Mouse (Mus musculus): ENCODE measurements around the gene Ralgps1. TPM values are rescaled to one million over a fixed set of nuclear protein-coding genes. Genes with fewer than 3 reads are reported as not detected.

Gene Ralgps1
- polyA plus RNA-seq, 1 experiment from 2014 or later, result 27.2 TPM

GRCm38 (mm10) chr2:33249922-33250633 is 121.2 kb downstream of the Ralgps1 start:
- Histone ChIP-seq H3K9ac (no peak overlapping the region), H3K36me3 (ENCODE audit: poor library complexity, severe bottlenecking) (peaks cover 15% of the 10 kb centered on the region; the same call in 1 of the 2 replicates), H3K27ac (no peak overlapping the region), H3K4me2 (no peak overlapping the region), H3K4me3 (no peak overlapping the region), H3K27me3 (no peaks in the 10 kb centered on the region), H3K9me3 (replicated peaks) (no peaks in the 10 kb centered on the region), H3K4me1 (peaks cover 25% of the 10 kb centered on the region)
- 73% methylated on average over 3 of the region's 3 CpGs for WGBS
- ATAC-seq, result no peak

GRCm38 (mm10) chr2:33248549-33248948 is 122.7 kb downstream of the Ralgps1 start:
- Histone ChIP-seq H3K36me3 (ENCODE audit: poor library complexity, severe bottlenecking) (peaks cover 26% of the 10 kb centered on the region; the same call in 1 of the 2 replicates), H3K9ac (no peak overlapping the region), H3K4me2 (no peak overlapping the region), H3K27ac (no peak overlapping the region), H3K27me3 (no peaks in the 10 kb centered on the region), H3K4me3 (no peak overlapping the region), H3K9me3 (replicated peaks) (no peaks in the 10 kb centered on the region), H3K4me1 (peaks cover 11% of the 10 kb centered on the region)
- ATAC-seq, result no peak
- 93% methylated on average over 7 of the region's 7 CpGs for WGBS

- Histone ChIP-seq H3K4me1 (0 out of 2 replicates have a peak, but pooled peaks cover 7% of the 10 kb centered on the region), H3K9ac (no peak overlapping the region), H3K4me3 (no peak overlapping the region), H3K27ac (no peak overlapping the region), H3K4me2 (no peak overlapping the region), H3K9me3 (replicated peaks) (no peaks in the 10 kb centered on the region), H3K36me3 (ENCODE audit: poor library complexity, severe bottlenecking) (peaks cover 38% of the 10 kb centered on the region), H3K27me3 (no peaks in the 10 kb centered on the region)
- 90% methylated on average over 5 of the region's 5 CpGs for WGBS
- no peak for ATAC-seq
Measured at GRCm38 (mm10) chr2:33246841-33247240, 124.4 kb downstream of the Ralgps1 start.

DNA sequence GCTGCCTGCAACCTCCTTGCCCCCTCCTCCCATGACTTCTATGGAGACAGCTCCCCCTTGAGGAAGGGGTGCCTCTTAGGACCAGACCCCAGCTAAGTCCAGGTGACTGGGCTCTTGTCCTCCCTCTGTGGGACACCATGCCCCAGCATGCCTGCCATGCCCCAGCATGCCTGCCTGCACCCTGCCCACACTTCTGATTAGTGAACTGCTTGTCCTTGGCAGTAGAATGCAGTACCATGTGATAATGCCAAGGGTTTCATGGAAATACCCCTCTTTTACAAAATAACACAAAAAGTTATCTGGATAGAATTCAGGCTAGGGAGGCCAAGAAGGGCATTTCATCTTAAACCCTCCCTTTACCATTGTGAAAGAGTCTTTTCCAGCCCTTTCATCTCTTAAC is 125.9 kb downstream of the Ralgps1 start:
- H3K4me2 ChIP-seq, result no peak overlapping the region
- H3K27me3 ChIP-seq, result no peaks in the 10 kb centered on the region
- H3K9me3 ChIP-seq (replicated peaks), result no peaks in the 10 kb centered on the region
- H3K27ac ChIP-seq, result no peak overlapping the region
- ATAC-seq, result no peak
- no peak overlapping the region for H3K4me3 ChIP-seq
- H3K36me3 ChIP-seq (ENCODE audit: poor library complexity, severe bottlenecking), result peaks cover 42% of the 10 kb centered on the region
- H3K9ac ChIP-seq, result no peak overlapping the region
- 0 out of 2 replicates have a peak, but pooled peaks cover 7% of the 10 kb centered on the region for H3K4me1 ChIP-seq

- Histone ChIP-seq H3K36me3 (ENCODE audit: poor library complexity, severe bottlenecking) (peaks cover 42% of the 10 kb centered on the region), H3K4me1 (0 out of 2 replicates have a peak, but pooled peaks cover 7% of the 10 kb centered on the region), H3K4me2 (no peak overlapping the region), H3K9ac (no peak overlapping the region), H3K27ac (no peak overlapping the region), H3K9me3 (replicated peaks) (no peaks in the 10 kb centered on the region), H3K27me3 (no peaks in the 10 kb centered on the region), H3K4me3 (no peak overlapping the region)
- no peak for ATAC-seq
- 92% methylated on average over 6 of the region's 6 CpGs for WGBS
Measured at GRCm38 (mm10) chr2:33244880-33245279, 126.4 kb downstream of the Ralgps1 start.

DNA sequence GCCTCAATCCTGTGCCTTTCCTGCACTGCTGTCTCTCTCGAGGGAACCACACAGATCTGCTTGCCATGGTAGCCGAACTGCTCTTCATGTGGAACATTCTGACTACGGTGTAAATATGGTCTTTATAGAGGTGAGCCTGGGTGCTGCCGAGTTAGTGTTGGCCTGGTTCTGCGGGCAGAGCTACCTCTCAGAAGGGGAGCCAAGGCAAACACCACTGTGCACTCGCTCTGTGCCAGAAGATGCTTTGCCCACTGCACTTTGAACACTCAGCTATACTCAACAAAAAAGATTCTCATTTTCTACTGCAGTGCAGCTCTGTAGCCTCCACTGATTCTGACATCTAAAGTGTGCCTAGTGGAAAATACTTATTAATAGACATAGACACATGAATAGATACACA is 133.7 kb downstream of the Ralgps1 start:
- Histone ChIP-seq H3K4me2 (no peak overlapping the region), H3K27ac (no peak overlapping the region), H3K9me3 (replicated peaks) (no peaks in the 10 kb centered on the region), H3K4me1 (peaks cover 13% of the 10 kb centered on the region), H3K9ac (no peak overlapping the region), H3K27me3 (no peaks in the 10 kb centered on the region), H3K4me3 (no peak overlapping the region), H3K36me3 (ENCODE audit: poor library complexity, severe bottlenecking) (peaks cover 12% of the 10 kb centered on the region)
- ATAC-seq, result no peak
- 89% methylated on average over 6 of the region's 6 CpGs for WGBS

GRCm38 (mm10) chr2:33234848-33235247 is 136.4 kb downstream of the Ralgps1 start:
- H3K36me3 ChIP-seq (ENCODE audit: poor library complexity, severe bottlenecking), result peaks cover 17% of the 10 kb centered on the region; the same call in 1 of the 2 replicates
- peak overlapping the region; percentile 10; the same call in 1 of the 2 replicates for H3K27ac ChIP-seq
- 81% methylated on average over 4 of the region's 4 CpGs for WGBS
- H3K4me2 ChIP-seq, result no peak overlapping the region
- ATAC-seq, result no peak
- no peak overlapping the region for H3K4me3 ChIP-seq
- H3K27me3 ChIP-seq, result no peaks in the 10 kb centered on the region
- H3K9me3 ChIP-seq (replicated peaks), result no peaks in the 10 kb centered on the region
- H3K9ac ChIP-seq, result no peak overlapping the region
- peaks cover 22% of the 10 kb centered on the region for H3K4me1 ChIP-seq

DNA sequence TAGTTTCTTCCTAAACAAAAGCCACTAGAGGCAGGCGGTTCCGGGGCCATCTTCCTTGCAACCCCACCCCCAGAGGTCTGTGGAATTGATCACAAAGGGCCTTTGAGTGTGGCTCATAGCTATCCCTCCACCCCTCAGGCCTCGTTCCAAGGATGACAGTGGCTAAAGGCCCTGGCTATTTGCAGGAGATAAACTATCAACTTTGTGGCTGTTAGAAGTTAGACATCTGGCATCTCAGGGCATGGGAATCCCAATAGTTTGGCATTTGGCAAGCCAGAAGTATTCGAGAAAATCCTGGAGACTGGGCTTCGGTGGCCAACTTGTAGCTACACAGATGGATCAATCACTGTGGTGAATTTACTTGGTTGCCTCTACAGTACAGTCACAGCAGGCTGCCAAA is 137.4 kb downstream of the Ralgps1 start:
- H3K27ac ChIP-seq, result no peak overlapping the region
- no peaks in the 10 kb centered on the region for H3K9me3 ChIP-seq (replicated peaks)
- no peak overlapping the region for H3K9ac ChIP-seq
- peaks cover 23% of the 10 kb centered on the region for H3K36me3 ChIP-seq (ENCODE audit: poor library complexity, severe bottlenecking)
- no peaks in the 10 kb centered on the region for H3K27me3 ChIP-seq
- H3K4me3 ChIP-seq, result no peak overlapping the region
- H3K4me2 ChIP-seq, result no peak overlapping the region
- ATAC-seq, result no peak
- 74% methylated on average over 5 of the region's 5 CpGs for WGBS
- H3K4me1 ChIP-seq, result peaks cover 22% of the 10 kb centered on the region

- H3K27me3 ChIP-seq, result no peaks in the 10 kb centered on the region
- no peak overlapping the region for H3K9ac ChIP-seq
- ATAC-seq, result no peak
- no peak overlapping the region for H3K27ac ChIP-seq
- peaks cover 32% of the 10 kb centered on the region for H3K36me3 ChIP-seq (ENCODE audit: poor library complexity, severe bottlenecking)
- H3K4me3 ChIP-seq, result no peak overlapping the region
- H3K9me3 ChIP-seq (replicated peaks), result no peaks in the 10 kb centered on the region
- H3K4me2 ChIP-seq, result no peak overlapping the region
- 81% methylated on average over 6 of the region's 6 CpGs for WGBS
- H3K4me1 ChIP-seq, result peaks cover 22% of the 10 kb centered on the region
Measured at GRCm38 (mm10) chr2:33232782-33233570, 138.3 kb downstream of the Ralgps1 start.

- no peak overlapping the region for H3K9ac ChIP-seq
- no peak overlapping the region for H3K4me2 ChIP-seq
- H3K9me3 ChIP-seq (replicated peaks), result no peaks in the 10 kb centered on the region
- peak overlapping the region; percentile 31; the same call in 1 of the 2 replicates for H3K27ac ChIP-seq
- ATAC-seq, result no peak
- H3K27me3 ChIP-seq, result no peaks in the 10 kb centered on the region
- peaks cover 34% of the 10 kb centered on the region for H3K36me3 ChIP-seq (ENCODE audit: poor library complexity, severe bottlenecking)
- no peak overlapping the region for H3K4me3 ChIP-seq
- WGBS, result 53% methylated on average over 2 of the region's 2 CpGs
- H3K4me1 ChIP-seq, result peaks cover 22% of the 10 kb centered on the region
Measured at GRCm38 (mm10) chr2:33231788-33232187, 139.5 kb downstream of the Ralgps1 start.

DNA sequence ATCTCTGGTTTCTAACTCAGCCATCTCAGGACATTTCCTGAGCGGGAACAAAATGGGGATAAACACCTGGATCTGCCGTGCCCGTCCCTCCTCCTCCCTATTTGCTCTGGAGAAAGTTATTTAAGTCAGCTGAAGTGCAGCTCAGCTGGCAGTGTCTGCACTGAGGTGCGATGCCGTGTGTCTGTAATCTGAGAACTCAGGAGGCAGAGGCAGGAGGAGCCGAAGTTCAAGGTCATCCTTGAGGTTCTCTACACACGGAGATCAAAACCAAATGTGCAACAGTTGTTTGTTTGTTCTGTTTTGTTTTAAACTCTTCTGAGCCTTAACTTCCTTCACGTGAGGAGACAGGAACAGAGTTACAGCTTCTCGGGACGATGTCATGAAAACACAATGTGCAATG is 140.6 kb downstream of the Ralgps1 start:
- Histone ChIP-seq H3K27me3 (no peaks in the 10 kb centered on the region), H3K36me3 (ENCODE audit: poor library complexity, severe bottlenecking) (peaks cover 34% of the 10 kb centered on the region)
- ATAC-seq, result no peak

GRCm38 (mm10) chr2:33228551-33228950 is 142.7 kb downstream of the Ralgps1 start:
- H3K4me1 ChIP-seq, result peaks cover 8% of the 10 kb centered on the region; the same call in 1 of the 2 replicates
- no peaks in the 10 kb centered on the region for H3K27me3 ChIP-seq
- H3K9ac ChIP-seq, result no peak overlapping the region
- H3K27ac ChIP-seq, result no peak overlapping the region
- 93% methylated on average over 15 of the region's 15 CpGs for WGBS
- no peak for ATAC-seq
- H3K9me3 ChIP-seq (replicated peaks), result no peaks in the 10 kb centered on the region
- no peak overlapping the region for H3K4me3 ChIP-seq
- H3K4me2 ChIP-seq, result no peak overlapping the region
- peaks cover 42% of the 10 kb centered on the region for H3K36me3 ChIP-seq (ENCODE audit: poor library complexity, severe bottlenecking)

More for the DNA sequence above, 140.6 kb downstream of the Ralgps1 start:
- Histone ChIP-seq H3K9ac (no peak overlapping the region), H3K4me3 (no peak overlapping the region), H3K27ac (no peak overlapping the region), H3K4me2 (no peak overlapping the region), H3K9me3 (replicated peaks) (no peaks in the 10 kb centered on the region), H3K4me1 (peaks cover 19% of the 10 kb centered on the region)
- WGBS, result 82% methylated on average over 10 of the region's 10 CpGs

All from forebrain, embryonic 13.5 days (tissue).